33 mouse cellular contexts compared by ENCODE assay signal in genomic region chr3:148272159-148272848, GRCm38 (mm10).
DNase-seq lines count a peak whose midpoint lies in the region; ATAC-seq and TF ChIP-seq lines count a peak whose summit lies in the region.
"Had no signal": no experiment of that assay in that cellular context is flagged by ENCODE, and none has a peak within 500 bp of the region (broad histone marks: within the 10 kb centered on the region; RNA-seq: fewer than 3 reads in every experiment).

No protein-coding gene starts in this region.

- no peak overlapping the region for H3K9ac ChIP-seq in liver, embryonic 12.5 days
- H3K9ac ChIP-seq in liver, postnatal 0 days (replicated peaks): no peak overlapping the region
- H3K9ac ChIP-seq: embryonic facial prominence, embryonic 13.5 days; forebrain, embryonic 13.5 days; hindbrain, embryonic 12.5 days; limb, embryonic 13.5 days; midbrain, embryonic 15.5 days; neural tube, embryonic 15.5 days had no signal

- peaks cover 22% of the 10 kb centered on the region for H3K4me1 ChIP-seq in liver, embryonic 12.5 days
- H3K4me1 ChIP-seq in liver, postnatal 0 days (ENCODE audit: insufficient read depth): no peaks in the 10 kb centered on the region
- H3K4me1 ChIP-seq: embryonic facial prominence, embryonic 13.5 days; hindbrain, embryonic 12.5 days; limb, embryonic 13.5 days; midbrain, embryonic 15.5 days; neural tube, embryonic 15.5 days had no signal

- TF ChIP-seq CTCF in liver, postnatal 0 days (IDR thresholded peaks at IDR 0.05; ENCODE audit: low read depth): no peak

- no peaks in the 10 kb centered on the region for H3K36me3 ChIP-seq in liver, embryonic 12.5 days
- H3K36me3 ChIP-seq in liver, postnatal 0 days (replicated peaks; ENCODE audit: insufficient read depth, low read length): no peaks in the 10 kb centered on the region
- H3K36me3 ChIP-seq: embryonic facial prominence, embryonic 13.5 days; hindbrain, embryonic 12.5 days; limb, embryonic 13.5 days; midbrain, embryonic 10.5 days; midbrain, embryonic 15.5 days; neural tube, embryonic 15.5 days had no signal

- peak; percentile 57 for DNase-seq in MN1 (ENCODE audit: low spot score)
- DNase-seq in liver, postnatal 0 days: no peak
- DNase-seq in left cerebral cortex, adult 11 months (ENCODE audit: low spot score): no peak
- no peak for DNase-seq in thymus, postnatal 10 days (ENCODE audit: low spot score in 2 of 2)
- DNase-seq in thymus, postnatal 36 days: no peak
- DNase-seq in ovary, postnatal 36 days (ENCODE audit: low spot score): no peak
- DNase-seq: adrenal gland, adult 8-10 months; cerebellum, adult 11-12 months; cerebellum, adult 9-11 months; gastrocnemius, postnatal 36 days; heart, adult 18-20 months; heart, postnatal 36 days; kidney, adult 8-10 months; kidney, postnatal 14 days; lung, adult 2 months; lung, postnatal 10 days; thymus, adult 18-20 months; thymus, postnatal 4 days had no signal

- no peaks in the 10 kb centered on the region for H3K27me3 ChIP-seq in liver, embryonic 12.5 days (replicated peaks)
- no peaks in the 10 kb centered on the region for H3K27me3 ChIP-seq in liver, postnatal 0 days (ENCODE audit: insufficient read depth, low read length)
- H3K27me3 ChIP-seq: embryonic facial prominence, embryonic 13.5 days; forebrain, embryonic 13.5 days; hindbrain, embryonic 12.5 days; limb, embryonic 13.5 days; midbrain, embryonic 15.5 days; neural tube, embryonic 15.5 days had no signal

- 51% methylated on average over 4 of the region's 4 CpGs for WGBS in liver, embryonic 12.5 days (ENCODE audit: insufficient replicate concordance)
- 53% methylated on average over 4 of the region's 4 CpGs for WGBS in liver, postnatal 0 days (ENCODE audit: insufficient replicate concordance)

- no peak overlapping the region for H3K4me3 ChIP-seq in liver, embryonic 12.5 days
- no peak overlapping the region for H3K4me3 ChIP-seq in liver, postnatal 0 days (ENCODE audit: low read depth, low read length)
- H3K4me3 ChIP-seq: embryonic facial prominence, embryonic 13.5 days; erythroblast, embryonic 14.5 days; forebrain, embryonic 13.5 days; hindbrain, embryonic 12.5 days; left cerebral cortex, adult 2 months; limb, embryonic 13.5 days; midbrain, embryonic 10.5 days; midbrain, embryonic 15.5 days; neural tube, embryonic 15.5 days had no signal

- H3K27ac ChIP-seq in liver, embryonic 12.5 days: peak overlapping the region; percentile 72
- H3K27ac ChIP-seq in liver, postnatal 0 days (ENCODE audit: low read depth): no peak overlapping the region
- H3K27ac ChIP-seq: embryonic facial prominence, embryonic 13.5 days; forebrain, embryonic 13.5 days; hindbrain, embryonic 12.5 days; left cerebral cortex, adult 2 months; limb, embryonic 13.5 days; macrophage; midbrain, embryonic 10.5 days; midbrain, embryonic 15.5 days; neural tube, embryonic 15.5 days had no signal

- TF ChIP-seq EP300 in liver, postnatal 0 days (IDR thresholded peaks at IDR 0.05; ENCODE audit: low read depth): peak; percentile 88

- H3K4me2 ChIP-seq in liver, embryonic 12.5 days: peak overlapping the region; percentile 20; the same call in 1 of the 2 replicates
- H3K4me2 ChIP-seq in liver, postnatal 0 days (ENCODE audit: low read depth, low read length): 0 out of 2 replicates have a peak overlapping the region, but pooled peaks have one; percentile 7
- H3K4me2 ChIP-seq: embryonic facial prominence, embryonic 13.5 days; forebrain, embryonic 13.5 days; heart, embryonic 11.5 days; hindbrain, embryonic 12.5 days; limb, embryonic 13.5 days; midbrain, embryonic 15.5 days; neural tube, embryonic 15.5 days had no signal

- ATAC-seq in common myeloid progenitor, adult 5-6 weeks (replicated peaks; ENCODE audit: low read depth, poor library complexity, severe bottlenecking): peak; percentile 86
- peak; percentile 93 for ATAC-seq in liver, embryonic 12.5 days
- ATAC-seq in liver, postnatal 0 days: peak; percentile 85
- ATAC-seq: CD4-positive, CD25-positive, alpha-beta regulatory T cell, adult 4 months; forebrain, embryonic 13.5 days; intestine, embryonic 16.5 days; midbrain, embryonic 15.5 days had no signal

- no peaks in the 10 kb centered on the region for H3K9me3 ChIP-seq in liver, embryonic 12.5 days (replicated peaks)
- H3K9me3 ChIP-seq in liver, postnatal 0 days (ENCODE audit: low read length): no peaks in the 10 kb centered on the region
- H3K9me3 ChIP-seq: embryonic facial prominence, embryonic 13.5 days; forebrain, embryonic 13.5 days; hindbrain, embryonic 12.5 days; limb, embryonic 13.5 days; midbrain, embryonic 10.5 days; midbrain, embryonic 15.5 days; neural tube, embryonic 15.5 days had no signal
